Mouse (Mus musculus) liver, embryonic 14 days (tissue): Measurements from ENCODE around the gene Hk3. TPM values are rescaled to one million over a fixed set of nuclear protein-coding genes. Genes with fewer than 3 reads are reported as not detected.

ENCODE experiments used
- polyA plus RNA-seq: library from polyadenylated mRNA; depleted of rRNA; stranded (reverse); fragments of >200 nt; gene quantifications from 2 replicates; pipeline ENCODE4 v1.2.3, GENCODE M21; 2012; rRNA removed

The Hk3 gene
- 3.4 and 5.0 TPM in 2 replicates for polyA plus RNA-seq

GRCm38 (mm10) chr13:55021194-55021779 lies at the start of gene Hk3:
Gene Hk3, minus strand, starts transcription at chr13:55021385.

Other genes starting within 250 kb of the Hk3 start
- not detected in 2 replicates for gene Eif4e1b, start 237.4 kb downstream of the Hk3 start, polyA plus RNA-seq
- gene Tspan17, start 232.0 kb downstream of the Hk3 start, polyA plus RNA-seq, result 0.43 and 0.44 TPM in 2 replicates
- 0.36 TPM in 2 replicates for gene Unc5a, start 72.0 kb downstream of the Hk3 start, polyA plus RNA-seq
- 12.7 and 14.9 TPM in 2 replicates for gene Uimc1, start 78.9 kb upstream of the Hk3 start, polyA plus RNA-seq
- gene Zfp346, start 83.9 kb upstream of the Hk3 start, polyA plus RNA-seq, result 10.6 and 11.6 TPM in 2 replicates
- not detected in 2 replicates for gene Gm17617, start 112.2 kb upstream of the Hk3 start, polyA plus RNA-seq
- 3.7 and 4.2 TPM in 2 replicates for gene Fgfr4, start 131.3 kb upstream of the Hk3 start, polyA plus RNA-seq
- gene Nsd1, start 188.4 kb upstream of the Hk3 start, polyA plus RNA-seq, result 8.5 and 9.9 TPM in 2 replicates